Mouse (Mus musculus) spleen, postnatal 36 days (tissue): Measurements from ENCODE around the gene Ippk.

Experiments used
- DNase-seq, 2 experiments: peaks; one replicate each; pipeline ENCODE4 v3.0.0; 2022; ENCODE audit warnings: low spot score in 2 of 2, mixed read lengths in 1 of 2

Ippk gene

DNA sequence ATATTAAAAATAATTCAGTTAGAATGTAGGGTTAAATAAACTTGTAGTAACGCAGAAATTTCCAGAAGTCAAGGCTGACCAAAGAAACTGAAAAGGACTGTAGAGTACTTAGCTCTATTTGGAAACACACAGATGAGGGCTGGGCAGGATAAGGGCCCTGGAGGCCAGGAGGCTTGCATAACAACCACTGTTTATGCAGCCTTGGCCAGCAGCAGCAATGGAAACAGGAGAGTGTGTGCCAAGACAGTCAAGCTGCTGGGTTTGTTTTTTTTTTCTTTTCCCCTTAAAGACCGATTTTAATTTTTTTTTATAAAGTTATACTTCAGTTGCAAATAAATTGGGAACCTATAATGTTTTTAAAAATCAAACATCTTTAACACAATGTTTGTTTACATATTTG, 59.0 kb downstream of the Ippk start:
- DNase-seq = peak in 1 of 2 experiments; percentile 18

DNA sequence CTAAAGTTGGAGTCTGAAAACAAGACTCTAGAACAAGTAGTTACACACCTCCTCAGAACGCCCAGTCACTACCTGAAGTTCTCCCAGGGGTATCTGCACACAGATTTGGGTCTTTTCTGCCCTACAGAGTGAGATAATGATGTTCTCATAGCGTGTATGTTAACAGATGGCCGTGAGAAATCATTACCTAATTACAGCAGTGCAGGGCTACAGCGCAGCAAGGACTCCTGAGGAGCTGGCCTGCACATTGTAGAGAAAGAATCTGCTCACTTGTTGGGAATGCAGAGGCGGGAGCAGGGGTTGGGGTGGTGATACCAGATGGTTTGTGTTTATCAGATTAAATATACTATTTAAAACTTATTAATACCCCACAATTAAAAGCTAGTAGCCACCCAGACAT, 59.5 kb downstream of the Ippk start:
- no peak for DNase-seq

DNA sequence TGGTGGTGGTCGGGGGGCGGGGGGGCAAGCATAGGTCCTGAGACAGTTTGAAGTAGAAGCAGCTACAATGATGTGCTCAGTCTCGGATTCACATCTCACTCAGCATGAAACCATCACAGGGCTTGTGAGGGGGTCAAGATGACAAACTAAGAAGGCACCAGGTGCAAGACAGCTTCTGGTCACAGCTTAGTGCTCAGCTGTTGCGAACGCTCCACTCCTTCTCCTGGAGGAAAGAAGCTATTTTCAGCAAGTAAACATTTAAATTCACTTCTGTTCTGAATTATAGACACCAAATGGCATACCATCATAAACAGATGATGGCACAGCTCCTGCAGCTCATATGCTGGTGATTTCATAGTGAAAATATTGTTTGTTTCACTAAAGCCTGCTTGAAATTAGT, 64.3 kb downstream of the Ippk start:
- DNase-seq = no peak

DNA sequence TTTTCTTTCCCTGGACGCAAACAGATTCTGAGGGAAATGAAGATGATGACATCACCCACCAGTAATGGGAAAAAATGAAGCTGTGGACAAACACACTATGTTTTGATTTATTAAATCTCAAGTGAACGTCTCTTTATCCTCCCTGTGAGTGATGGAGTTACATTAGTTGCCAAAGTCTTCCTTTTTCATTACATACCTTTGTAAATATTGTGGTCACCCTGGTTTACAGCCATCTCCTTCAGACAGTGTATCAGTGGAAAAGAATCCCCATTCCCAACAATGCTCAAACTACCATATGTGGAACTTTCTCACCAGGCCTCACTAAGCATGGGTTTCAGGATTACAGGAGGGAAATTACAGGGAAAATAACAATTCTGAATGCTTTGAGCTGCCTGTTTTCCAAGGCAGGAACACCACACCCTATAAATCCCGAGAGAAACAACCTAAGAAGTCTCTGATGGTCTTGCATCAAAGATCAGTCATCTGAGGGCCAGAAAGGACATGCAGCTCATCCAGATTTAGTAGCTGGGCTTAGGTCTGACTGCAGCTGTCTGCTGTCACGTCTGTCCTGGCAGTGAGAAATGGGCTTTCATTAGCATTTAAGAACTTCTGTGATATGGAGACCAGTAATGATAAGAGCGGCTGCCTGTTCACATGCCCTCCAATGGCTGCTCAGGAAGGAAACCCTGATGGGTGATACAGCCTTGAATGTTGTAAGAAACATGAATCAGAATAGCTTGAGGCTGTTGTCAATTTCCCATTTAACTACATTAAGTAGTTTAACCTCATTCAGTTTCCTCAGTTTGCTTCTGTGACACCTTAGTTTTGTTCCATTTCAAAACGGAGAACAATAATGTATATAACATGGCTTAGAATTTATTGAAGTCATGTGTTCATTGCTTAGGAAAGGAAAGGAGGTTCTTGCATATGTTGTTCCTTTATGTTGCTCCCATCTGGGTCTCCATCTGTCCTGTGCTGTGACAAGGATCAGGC, 71.6 kb downstream of the Ippk start, which contains the start of gene Tes3-ps:
Gene Tes3-ps, plus strand, starts transcription at position 943 of the 993 bp plus-strand sequence.
- no peak for DNase-seq

DNA sequence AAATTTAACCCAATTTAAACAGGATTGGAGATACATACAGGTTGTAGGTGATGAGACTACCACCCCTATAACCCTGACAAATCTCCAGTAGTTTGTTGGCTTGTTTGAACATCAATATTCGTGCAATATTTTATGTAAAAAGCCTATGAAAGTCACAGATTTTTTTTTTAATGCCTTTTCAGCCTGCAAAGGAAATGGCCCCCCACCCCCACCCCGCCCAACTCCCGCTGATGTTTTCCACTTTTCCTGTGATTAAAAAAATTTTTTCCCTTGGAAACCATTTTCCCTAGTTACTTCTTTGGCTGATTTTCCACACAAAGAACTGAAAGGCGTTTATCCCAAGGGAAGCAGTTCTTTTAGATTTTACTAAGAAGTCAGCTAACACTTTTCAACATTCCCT, 83.5 kb downstream of the Ippk start, which contains the start of gene Ecm2:
Gene Ecm2, plus strand, starts transcription at position 301 of the 400 bp plus-strand sequence.
- no peak for DNase-seq

DNA sequence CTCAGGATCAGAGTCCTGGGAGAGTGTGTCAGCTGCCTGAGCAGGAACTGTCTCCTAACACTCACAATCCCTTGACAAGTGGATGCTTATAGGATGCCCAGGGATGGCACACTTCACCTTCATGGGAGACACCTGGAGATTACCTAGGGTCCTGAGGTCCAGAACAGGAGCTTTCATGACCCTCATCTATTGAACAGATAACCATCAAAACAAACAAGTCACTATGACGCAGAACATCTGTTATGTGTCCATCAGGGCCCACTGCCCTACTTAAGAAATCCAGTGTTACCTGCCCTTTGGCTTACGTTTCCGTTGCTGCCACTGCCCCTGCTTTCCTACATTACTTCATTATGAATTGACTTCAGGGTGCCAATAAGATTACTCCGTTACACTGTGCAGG, 84.7 kb downstream of the Ippk start:
- no peak for DNase-seq

DNA sequence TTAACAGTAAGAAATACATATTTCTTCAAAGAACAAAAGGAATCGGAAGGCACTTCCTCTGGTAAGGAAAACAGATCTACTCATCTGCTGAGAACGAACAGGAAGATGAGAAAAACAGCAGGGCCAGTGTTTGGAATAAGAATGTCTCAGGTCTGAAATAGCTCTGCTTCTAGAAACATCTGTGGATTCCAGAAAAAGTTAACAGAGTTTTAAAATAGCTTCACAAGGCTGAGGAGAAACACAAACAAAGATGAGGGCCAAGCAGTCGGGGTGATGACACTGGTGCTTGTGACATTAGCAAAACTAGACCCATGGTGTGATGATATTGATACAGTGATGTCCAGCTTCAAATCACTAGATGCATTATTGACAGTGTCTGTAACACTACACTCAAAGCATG, 86.1 kb downstream of the Ippk start:
- no peak for DNase-seq
